Mouse (Mus musculus) kidney, adult 2 months (tissue): ENCODE measurements around the gene Bet1l. TPM values are rescaled to one million over a fixed set of nuclear protein-coding genes. Genes with fewer than 3 reads are reported as not detected.

ENCODE experiments used
- DNase-seq: peaks from one replicate; pipeline ENCODE4 v3.0.0; 2021
- H3K27ac ChIP-seq: fragments of 200-500 bp; 2 replicates; pipeline ENCODE4 v1.5.1; 2012; ENCODE audit warnings: low read depth, low read length, control low read depth, inconsistent platforms; ENCODE audit not compliant: insufficient read depth
- H3K27me3 ChIP-seq: fragments of 200-500 bp; replicated peaks from 2 replicates; pipeline ENCODE4 v1.6.1; 2012; ENCODE audit warnings: mild to moderate bottlenecking, moderate library complexity, low read length, inconsistent platforms; ENCODE audit not compliant: control insufficient read depth, insufficient read depth
- H3K36me3 ChIP-seq: fragments of 200-500 bp; 2 replicates; pipeline ENCODE4 v1.6.1; 2012; ENCODE audit warnings: mild to moderate bottlenecking, moderate library complexity, low read length, inconsistent platforms; ENCODE audit not compliant: control insufficient read depth, insufficient read depth
- H3K4me1 ChIP-seq: fragments of 200-500 bp; 2 replicates; pipeline ENCODE4 v1.6.1; 2011; ENCODE audit warnings: low read length; ENCODE audit not compliant: control insufficient read depth, insufficient read depth
- H3K4me3 ChIP-seq: fragments of 200-500 bp; 2 replicates; pipeline ENCODE4 v1.5.1; 2011; ENCODE audit warnings: mild to moderate bottlenecking, low read depth, low read length, control low read depth; ENCODE audit not compliant: insufficient read depth
- CTCF ChIP-seq: fragments of 200-500 bp; conservative IDR thresholded peaks from 2 replicates; pipeline ENCODE4 v1.5.1; 2011; ENCODE audit warnings: low read depth, mild to moderate bottlenecking, control low read depth, low read length, moderate library complexity, mixed read lengths; ENCODE audit not compliant: insufficient read depth, insufficient read length
- POLR2A ChIP-seq: fragments of 200-500 bp; IDR thresholded peaks from one replicate; pipeline ENCODE4 v1.6.1; 2011; ENCODE audit warnings: low read depth, low read length, control low read depth
- WGBS: fragments of 180-500 bp; shearing (Covaris S2); methylation state at CpG from one replicate; pipeline ENCODE4 v1.1.7; 2018; 5-methylcytosine and 5-hydroxymethylcytosine counted together
- polyA plus RNA-seq: library from polyadenylated mRNA; depleted of rRNA; stranded (reverse); fragments of >200 nt; gene quantifications from 2 replicates; pipeline ENCODE4 v1.2.3, GENCODE M21; 2012; rRNA removed

The Bet1l gene
- polyA plus RNA-seq, 1 experiment = 26.3 TPM

GRCm38 (mm10) chr7:140811714-140812113 lies 45.7 kb downstream of the Bet1l start:
- 69% methylated on average over 13 of the region's 13 CpGs for WGBS
- H3K36me3 ChIP-seq = peaks cover 2% of the 10 kb centered on the region; the same call in 1 of the 2 replicates
- no peaks in the 10 kb centered on the region for H3K4me1 ChIP-seq
- no peak overlapping the region for H3K4me3 ChIP-seq
- no peak overlapping the region for H3K27ac ChIP-seq
- no peak for DNase-seq
- TF ChIP-seq CTCF = no peak
- TF ChIP-seq POLR2A = no peak
- no peaks in the 10 kb centered on the region for H3K27me3 ChIP-seq

GRCm38 (mm10) chr7:140810496-140810895 lies 46.9 kb downstream of the Bet1l start:
- H3K36me3 ChIP-seq = peaks cover 2% of the 10 kb centered on the region; the same call in 1 of the 2 replicates
- H3K27ac ChIP-seq = no peak overlapping the region
- no peaks in the 10 kb centered on the region for H3K4me1 ChIP-seq
- 83% methylated on average over 6 of the region's 6 CpGs for WGBS
- TF ChIP-seq CTCF = peak; percentile 32
- TF ChIP-seq POLR2A = no peak
- DNase-seq = no peak
- no peaks in the 10 kb centered on the region for H3K27me3 ChIP-seq
- H3K4me3 ChIP-seq = no peak overlapping the region

GRCm38 (mm10) chr7:140805704-140806103 lies 51.7 kb downstream of the Bet1l start:
- peak; percentile 84 for DNase-seq
- TF ChIP-seq CTCF (peak; percentile 97), POLR2A (no peak)
- WGBS = 10% methylated on average over 1 of the region's 1 CpGs
- H3K36me3 ChIP-seq = no peaks in the 10 kb centered on the region
- H3K4me1 ChIP-seq = peaks cover 5% of the 10 kb centered on the region; the same call in 1 of the 2 replicates
- H3K27me3 ChIP-seq = no peaks in the 10 kb centered on the region
- H3K27ac ChIP-seq = no peak overlapping the region
- no peak overlapping the region for H3K4me3 ChIP-seq

Other genes with a start within 250 kb of the Bet1l start
- not detected in 2 replicates for gene Olfr61, start 228.6 kb downstream of the Bet1l start, polyA plus RNA-seq
- not detected in 2 replicates for gene Olfr53, start 211.1 kb downstream of the Bet1l start, polyA plus RNA-seq
- gene Olfr539, start 197.6 kb downstream of the Bet1l start, polyA plus RNA-seq = not detected in 2 replicates
- not detected in 2 replicates for gene Olfr45, start 175.6 kb downstream of the Bet1l start, polyA plus RNA-seq
- gene Olfr541, start 160.3 kb downstream of the Bet1l start, polyA plus RNA-seq = not detected in 2 replicates
- gene Cyp2e1, start 93.8 kb downstream of the Bet1l start, polyA plus RNA-seq = 78.0 and 92.8 TPM in 2 replicates
- 0.05 and 0.10 TPM in 2 replicates for gene Syce1, start 69.7 kb downstream of the Bet1l start, polyA plus RNA-seq
- gene Zfp941, start 35.4 kb downstream of the Bet1l start, polyA plus RNA-seq = 0.33 and 1.0 TPM in 2 replicates
- 7.4 and 9.3 TPM in 2 replicates for gene Urah, start 22.6 kb downstream of the Bet1l start, polyA plus RNA-seq
- 20.6 and 20.8 TPM in 2 replicates for gene Scgb1c1, start 12.0 kb downstream of the Bet1l start, polyA plus RNA-seq
- gene Odf3, start 9.8 kb downstream of the Bet1l start, polyA plus RNA-seq = 0.06 and 0.27 TPM in 2 replicates
- gene Gm45785, start 1.2 kb downstream of the Bet1l start, polyA plus RNA-seq = not detected in 2 replicates
- gene Ric8a, start 620 bp downstream of the Bet1l start, polyA plus RNA-seq = 53.1 and 63.8 TPM in 2 replicates
- gene Psmd13, start 24.4 kb upstream of the Bet1l start, polyA plus RNA-seq = 66.8 and 75.2 TPM in 2 replicates
- gene Sirt3, start 24.7 kb upstream of the Bet1l start, polyA plus RNA-seq = 155 and 168 TPM in 2 replicates
- 111 and 188 TPM in 2 replicates for gene Cox8b, start 42.9 kb upstream of the Bet1l start, polyA plus RNA-seq
- gene Nlrp6, start 63.3 kb upstream of the Bet1l start, polyA plus RNA-seq = 56.6 and 70.7 TPM in 2 replicates
- gene Pgghg, start 83.8 kb upstream of the Bet1l start, polyA plus RNA-seq = 58.0 and 71.2 TPM in 2 replicates
- 0.87 and 1.4 TPM in 2 replicates for gene Ifitm5, start 92.7 kb upstream of the Bet1l start, polyA plus RNA-seq
- gene Gm45717, start 98.4 kb upstream of the Bet1l start, polyA plus RNA-seq = 0.27 TPM in 1 of 2 replicates, not detected in the other
- gene Ifitm2, start 98.4 kb upstream of the Bet1l start, polyA plus RNA-seq = 642 and 737 TPM in 2 replicates
- 125 and 135 TPM in 2 replicates for gene Ifitm1, start 109.6 kb upstream of the Bet1l start, polyA plus RNA-seq
- gene Ifitm3, start 153.2 kb upstream of the Bet1l start, polyA plus RNA-seq = 259 and 313 TPM in 2 replicates
- 1.6 and 2.3 TPM in 2 replicates for gene Ifitm6, start 160.3 kb upstream of the Bet1l start, polyA plus RNA-seq
- not detected in 2 replicates for gene Gm17387, start 171.6 kb upstream of the Bet1l start, polyA plus RNA-seq
- 0.16 and 0.44 TPM in 2 replicates for gene B4galnt4, start 203.5 kb upstream of the Bet1l start, polyA plus RNA-seq
- 17.0 and 19.8 TPM in 2 replicates for gene Pkp3, start 220.6 kb upstream of the Bet1l start, polyA plus RNA-seq
- 102 and 110 TPM in 2 replicates for gene Sigirr, start 243.0 kb upstream of the Bet1l start, polyA plus RNA-seq